Mouse (Mus musculus): ENCODE results near the gene Hibch.
"Not testable (repeated sequence)": the region's sequence is repeated elsewhere in the genome, so short reads cannot be mapped to it uniquely, and the experiment has no call there.

Hibch gene

GRCm38 (mm10) chr1:52884208-52884607 lies 39.5 kb downstream of the Hibch start:
- no peak for DNase-seq (ENCODE audit: low spot score)

GRCm38 (mm10) chr1:52909783-52910182 lies 65.1 kb downstream of the Hibch start:
- DNase-seq (ENCODE audit: low spot score): no peak

GRCm38 (mm10) chr1:52916655-52917054 lies 71.9 kb downstream of the Hibch start:
- no peak for DNase-seq (ENCODE audit: low spot score)

- not testable (repeated sequence) for DNase-seq (ENCODE audit: low spot score)
Observed at GRCm38 (mm10) chr1:52918897-52919296, 74.2 kb downstream of the Hibch start.

- DNase-seq (ENCODE audit: low spot score): not testable (repeated sequence)
Observed at GRCm38 (mm10) chr1:52924482-52924881, 79.8 kb downstream of the Hibch start.

GRCm38 (mm10) chr1:52934494-52934893 lies 89.8 kb downstream of the Hibch start:
- DNase-seq (ENCODE audit: low spot score): no peak

GRCm38 (mm10) chr1:52939021-52939420 lies 94.3 kb downstream of the Hibch start:
- no peak for DNase-seq (ENCODE audit: low spot score)

- DNase-seq (ENCODE audit: low spot score): no peak
Observed at GRCm38 (mm10) chr1:52947895-52948294, 103.2 kb downstream of the Hibch start.

GRCm38 (mm10) chr1:52951146-52951868 lies 106.6 kb downstream of the Hibch start:
- no peak for DNase-seq (ENCODE audit: low spot score)

GRCm38 (mm10) chr1:52952143-52952542 lies 107.4 kb downstream of the Hibch start:
- no peak for DNase-seq (ENCODE audit: low spot score)

GRCm38 (mm10) chr1:52952551-52953397 lies 108.0 kb downstream of the Hibch start:
- DNase-seq (ENCODE audit: low spot score): no peak

GRCm38 (mm10) chr1:52953548-52953947 lies 108.8 kb downstream of the Hibch start:
- DNase-seq (ENCODE audit: low spot score): no peak

GRCm38 (mm10) chr1:52954456-52954855 lies 109.7 kb downstream of the Hibch start:
- DNase-seq (ENCODE audit: low spot score): no peak

- DNase-seq (ENCODE audit: low spot score): peak; percentile 5
Observed at GRCm38 (mm10) chr1:52955102-52955501, 110.4 kb downstream of the Hibch start.

- no peak for DNase-seq (ENCODE audit: low spot score)
Observed at GRCm38 (mm10) chr1:52956746-52957145, 112.0 kb downstream of the Hibch start.

- DNase-seq (ENCODE audit: low spot score): no peak
Observed at GRCm38 (mm10) chr1:52960191-52960590, 115.5 kb downstream of the Hibch start.

GRCm38 (mm10) chr1:52963097-52963496 lies 118.4 kb downstream of the Hibch start:
- DNase-seq (ENCODE audit: low spot score): no peak

- no peak for DNase-seq (ENCODE audit: low spot score)
Observed at GRCm38 (mm10) chr1:52964581-52964980, 119.9 kb downstream of the Hibch start.

Data from c-Kit-positive CD71-positive TER-119-positive erythroid progenitor cells, embryonic 14.5 days (primary cell).